Mouse (Mus musculus) adrenal gland, postnatal 14 days (tissue): ENCODE data around the gene Tcf25. TPM values are rescaled to one million over a fixed set of nuclear protein-coding genes. Genes with fewer than 3 reads are reported as not detected.
"Not testable (repeated sequence)": the region's sequence is repeated elsewhere in the genome, so short reads cannot be mapped to it uniquely, and the experiment has no call there.

Experiments used
- DNase-seq: peaks from one replicate; pipeline ENCODE4 v3.0.0; 2021; ENCODE audit warnings: mixed read lengths
- total RNA-seq: library from RNA; stranded (reverse); gene quantifications from 2 replicates; pipeline ENCODE4 v1.2.3, GENCODE M21; 2021

The Tcf25 gene
- total RNA-seq, 1 experiment from 2014 or later = 189 TPM

GRCm38 (mm10) chr8:123428939-123429721 lies 55.6 kb downstream of the Tcf25 start:
- DNase-seq = no peak

GRCm38 (mm10) chr8:123429722-123430013 lies 56.1 kb downstream of the Tcf25 start:
- not testable (repeated sequence) for DNase-seq

- not testable (repeated sequence) for DNase-seq
These were observed 57.4 kb downstream of the Tcf25 start for GRCm38 (mm10) chr8:123430936-123431335.

- DNase-seq = no peak
These were observed 58.2 kb downstream of the Tcf25 start for GRCm38 (mm10) chr8:123431616-123432365.

DNA sequence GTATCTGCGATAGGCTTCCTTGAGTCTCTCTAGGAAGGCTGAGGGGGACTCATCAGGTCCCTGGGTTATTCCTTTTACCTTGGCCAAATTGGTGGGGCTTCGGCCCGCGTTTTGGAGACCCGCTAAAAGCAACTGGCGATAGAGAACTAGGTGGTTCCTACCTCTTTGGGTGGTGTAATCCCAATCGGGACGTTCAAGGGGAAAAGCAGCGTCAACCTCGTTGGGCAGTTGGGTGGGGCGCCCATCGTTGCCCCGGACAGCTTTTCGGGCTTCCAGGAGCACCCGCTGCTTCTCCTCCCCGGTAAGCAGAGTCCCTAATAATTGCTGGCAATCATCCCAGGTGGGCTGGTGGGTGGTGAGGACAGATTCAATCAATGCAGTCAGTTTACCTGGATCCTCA lies 58.8 kb downstream of the Tcf25 start:
- no peak for DNase-seq

DNA sequence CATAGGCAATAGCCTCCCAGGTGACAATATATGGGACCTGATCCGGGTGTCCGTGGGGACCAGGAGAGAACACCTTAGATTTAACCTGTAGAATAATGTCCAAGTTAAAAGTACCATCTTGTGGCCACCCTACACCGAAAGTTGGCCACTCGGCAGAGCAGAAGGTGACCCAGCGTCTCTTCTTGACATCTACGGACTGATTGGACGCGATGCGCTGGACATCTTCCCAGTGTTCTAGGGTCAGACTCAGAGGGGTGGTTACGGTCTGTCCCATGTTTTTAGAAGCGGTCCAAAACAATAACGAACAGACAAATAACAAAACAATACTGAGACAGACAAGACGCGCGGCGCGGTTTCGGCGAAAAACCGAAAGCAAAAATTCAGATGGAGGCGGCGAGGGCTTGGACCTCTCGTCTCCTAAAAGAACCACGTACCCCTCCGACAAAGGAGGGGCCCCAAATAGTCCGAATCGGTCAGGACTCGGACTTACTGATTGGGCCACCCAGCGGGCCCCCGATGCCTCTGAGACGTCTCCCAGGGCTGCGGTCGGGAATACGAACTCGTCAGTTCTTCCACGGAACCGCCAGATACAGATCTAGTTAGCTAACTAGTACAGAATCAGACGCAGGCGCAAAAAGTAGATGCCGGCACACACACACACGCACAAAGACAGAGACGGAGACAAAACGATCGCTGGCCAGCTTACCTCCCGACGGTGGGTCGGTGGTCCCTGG lies 59.9 kb downstream of the Tcf25 start:
- DNase-seq = not testable (repeated sequence)

- DNase-seq = no peak
These were observed 68.2 kb downstream of the Tcf25 start for GRCm38 (mm10) chr8:123441788-123442187.

DNA sequence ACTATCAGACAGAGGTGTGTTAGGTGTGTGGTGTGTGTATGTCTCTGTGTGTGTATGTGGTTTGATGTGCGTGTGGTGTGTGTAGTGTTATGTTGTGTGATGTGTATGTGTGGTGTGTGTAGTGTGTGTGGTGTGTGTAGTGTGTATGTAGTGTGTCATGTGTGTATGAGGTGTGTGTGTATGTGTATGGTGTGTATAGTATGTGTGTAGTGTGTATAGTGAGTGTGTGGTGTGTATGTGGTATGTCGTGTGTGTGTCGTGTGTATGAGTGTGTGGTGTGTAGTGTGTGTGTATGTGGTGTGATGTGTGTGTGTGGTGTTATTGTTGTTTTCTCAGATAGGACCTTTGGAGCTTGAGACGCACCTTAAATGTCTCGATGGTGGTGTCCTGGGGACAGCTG lies 68.8 kb downstream of the Tcf25 start:
- DNase-seq = no peak

GRCm38 (mm10) chr8:123442871-123443575 lies 69.5 kb downstream of the Tcf25 start:
- peak; percentile 97 for DNase-seq

DNA sequence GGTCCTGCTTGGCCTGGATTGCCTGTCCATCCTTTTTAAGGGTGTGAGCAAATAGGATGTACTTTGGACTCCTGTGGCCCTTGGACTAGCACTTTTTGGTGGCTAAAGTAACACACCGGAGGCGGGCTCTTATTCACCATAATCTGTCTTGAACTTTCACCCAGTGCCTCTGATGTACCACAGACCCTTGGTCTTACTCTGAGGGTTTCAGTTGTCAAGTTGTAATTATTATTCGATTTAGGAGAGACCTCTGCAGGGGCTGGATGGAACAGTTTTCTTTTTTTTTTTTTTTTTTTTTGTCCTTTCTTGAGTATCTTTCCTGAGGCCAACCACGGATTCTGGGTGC lies 70.0 kb downstream of the Tcf25 start:
- no peak for DNase-seq

GRCm38 (mm10) chr8:123444131-123444530 lies 70.6 kb downstream of the Tcf25 start:
- no peak for DNase-seq

DNA sequence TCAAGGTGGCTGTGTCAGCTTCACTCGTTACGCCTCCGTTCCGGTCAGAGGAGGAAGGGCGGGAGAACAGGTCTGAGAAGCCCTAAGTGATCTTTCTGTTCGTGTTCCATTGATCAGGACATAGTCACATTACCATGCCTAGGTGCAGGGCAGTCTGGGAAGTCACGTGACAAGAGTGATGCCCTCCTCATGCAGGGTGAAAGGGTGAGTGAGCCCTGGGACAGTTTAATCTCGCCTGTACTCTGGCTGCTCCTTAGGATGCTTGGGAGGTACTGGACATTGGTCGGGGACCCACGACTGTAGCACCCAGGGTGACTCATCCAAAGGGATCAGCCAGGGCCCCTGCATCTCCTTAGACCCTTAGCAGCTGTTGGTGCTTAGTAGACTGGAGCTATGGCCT lies 72.4 kb downstream of the Tcf25 start:
- no peak for DNase-seq

- DNase-seq = no peak
These were observed 73.2 kb downstream of the Tcf25 start for GRCm38 (mm10) chr8:123446799-123447198.

GRCm38 (mm10) chr8:123450783-123451182 lies 77.2 kb downstream of the Tcf25 start:
- no peak for DNase-seq

DNA sequence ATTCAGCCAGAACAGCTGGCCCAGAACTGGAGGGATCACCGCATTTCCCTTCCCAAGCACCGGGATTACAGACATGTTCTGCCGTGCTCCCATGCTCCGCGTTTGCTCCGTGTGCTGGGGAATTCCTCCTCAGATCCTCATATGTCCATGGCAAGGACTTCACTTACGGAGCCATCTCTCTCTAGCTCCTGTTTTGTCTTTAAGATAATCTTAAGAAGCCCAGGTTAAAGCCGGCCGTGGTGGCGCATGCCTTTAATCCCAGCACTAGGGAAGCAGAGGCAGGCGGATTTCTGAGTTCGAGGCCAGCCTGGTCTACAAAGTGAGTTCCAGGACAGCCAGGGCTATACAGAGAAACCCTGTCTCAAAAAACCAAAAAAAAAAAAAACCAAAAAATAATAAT lies 78.2 kb downstream of the Tcf25 start:
- not testable (repeated sequence) for DNase-seq

- DNase-seq = no peak
These were observed 78.6 kb downstream of the Tcf25 start for GRCm38 (mm10) chr8:123452149-123452548.

DNA sequence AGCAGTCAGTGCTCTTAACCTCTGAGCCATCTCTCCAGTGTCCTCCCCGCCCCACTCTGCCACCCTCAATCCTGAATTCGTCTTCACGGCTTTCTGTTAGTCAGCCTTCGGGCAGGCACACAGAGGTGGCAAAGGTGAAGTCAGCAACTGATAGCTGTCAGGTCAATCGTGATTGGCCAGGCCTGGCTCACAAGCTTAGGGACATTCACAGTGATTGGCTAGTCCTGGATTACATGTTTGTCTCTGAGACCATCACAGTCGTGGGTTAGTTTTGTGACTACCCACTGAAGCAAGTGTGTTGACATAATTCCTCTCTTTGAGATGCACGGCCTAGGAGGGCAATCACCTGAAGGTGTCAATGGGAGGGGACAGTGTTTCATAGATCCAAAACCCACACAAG lies 79.7 kb downstream of the Tcf25 start:
- no peak for DNase-seq

Other genes with a start within 250 kb of the Tcf25 start
- 8.8 and 10.1 TPM in 2 replicates for gene Sult5a1, start 215.4 kb upstream of the Tcf25 start, total RNA-seq
- gene Dpep1, start 187.5 kb upstream of the Tcf25 start, total RNA-seq = 33.6 and 54.6 TPM in 2 replicates
- gene Chmp1a, start 161.0 kb upstream of the Tcf25 start, total RNA-seq = 75.4 and 100 TPM in 2 replicates
- gene Spata33, start 160.9 kb upstream of the Tcf25 start, total RNA-seq = 2.6 and 4.9 TPM in 2 replicates
- gene Cdk10, start 148.9 kb upstream of the Tcf25 start, total RNA-seq = 53.1 and 57.7 TPM in 2 replicates
- gene Spata2l, start 137.5 kb upstream of the Tcf25 start, total RNA-seq = 12.2 and 18.7 TPM in 2 replicates
- gene Zfp276, start 119.6 kb upstream of the Tcf25 start, total RNA-seq = 20.4 and 21.5 TPM in 2 replicates
- 24.0 and 29.3 TPM in 2 replicates for gene Vps9d1, start 119.4 kb upstream of the Tcf25 start, total RNA-seq
- 6.0 and 9.4 TPM in 2 replicates for gene Fanca, start 55.2 kb upstream of the Tcf25 start, total RNA-seq
- gene Spire2, start 41.0 kb upstream of the Tcf25 start, total RNA-seq = 1.9 and 2.3 TPM in 2 replicates
- gene Mc1r, start 33.4 kb downstream of the Tcf25 start, total RNA-seq = not detected in 2 replicates
- 7.3 and 32.4 TPM in 2 replicates for gene Tubb3, start 37.7 kb downstream of the Tcf25 start, total RNA-seq
- 26.7 and 28.5 TPM in 2 replicates for gene Def8, start 49.8 kb downstream of the Tcf25 start, total RNA-seq
- gene Afg3l1, start 104.2 kb downstream of the Tcf25 start, total RNA-seq = 63.9 and 69.6 TPM in 2 replicates
- gene Dbndd1, start 141.7 kb downstream of the Tcf25 start, total RNA-seq = 0.26 and 0.75 TPM in 2 replicates
- gene Gas8, start 145.1 kb downstream of the Tcf25 start, total RNA-seq = 13.1 and 17.5 TPM in 2 replicates